In the genomic region with DNA sequence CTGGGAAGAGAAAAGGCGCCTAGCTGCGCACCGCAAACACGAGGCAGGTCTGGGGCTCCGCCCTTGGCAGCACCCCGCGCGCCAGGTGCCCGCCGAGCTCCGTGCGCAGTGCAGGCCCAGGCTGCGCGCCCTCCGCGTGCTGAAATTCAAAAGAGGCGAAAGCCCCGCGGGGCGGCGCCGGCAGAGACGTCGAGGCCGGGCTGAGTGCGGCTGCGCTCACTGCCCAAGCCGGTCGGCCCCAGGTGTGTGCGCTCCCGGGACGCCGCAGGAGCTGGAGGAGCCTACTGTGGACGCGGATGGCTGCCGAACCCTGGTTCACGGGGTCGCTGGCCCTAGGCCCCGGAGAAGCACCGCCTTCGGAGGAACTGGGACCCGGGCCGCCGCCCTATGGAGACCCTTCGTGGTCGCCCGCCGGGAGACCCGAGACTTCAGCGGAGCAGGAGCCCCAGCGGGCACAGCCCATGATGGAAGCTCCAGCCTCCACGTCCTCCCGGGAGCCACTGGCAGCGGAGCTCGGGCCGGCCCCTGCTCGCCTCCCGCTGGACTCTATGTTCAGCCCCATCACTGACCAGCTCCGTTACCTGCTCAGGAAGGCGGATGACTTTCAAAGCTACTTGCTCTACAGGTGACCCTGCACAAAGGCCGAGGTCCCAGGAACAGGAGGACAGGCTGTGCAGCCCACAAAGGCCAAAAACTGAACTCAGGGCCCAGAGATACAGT, we compare ENCODE assay signal across 8 mouse cellular contexts. TPM values are rescaled to one million over a fixed set of nuclear protein-coding genes. Genes with fewer than 3 reads are reported as not detected.
DNase-seq lines count a peak whose midpoint lies in the region; ATAC-seq and TF ChIP-seq lines count a peak whose summit lies in the region.

A gene (plus strand): TSS at position 222 of the 720 bp plus-strand sequence.

- H3K4me2 ChIP-seq in lung, embryonic 16.5 days (ENCODE audit: low read depth, low read length): peak within 1 kb of the TSS; percentile 35
- H3K4me2 ChIP-seq in limb, embryonic 13.5 days (replicated peaks): peak within 1 kb of the TSS; percentile 47
- peak within 1 kb of the TSS; percentile 17; the same call in 1 of the 2 replicates for H3K4me2 ChIP-seq in stomach, postnatal 0 days (replicated peaks; ENCODE audit: low read depth)

- no peak within 1 kb of the TSS for H3K27ac ChIP-seq in lung, embryonic 16.5 days (ENCODE audit: low read length)
- H3K27ac ChIP-seq in limb, embryonic 13.5 days: no peak within 1 kb of the TSS
- no peak within 1 kb of the TSS for H3K27ac ChIP-seq in stomach, postnatal 0 days (replicated peaks)

- H3K27me3 ChIP-seq in lung, embryonic 16.5 days (ENCODE audit: control insufficient read depth, insufficient read depth, low read depth, low read length): no peaks in the 10 kb centered on the region
- H3K27me3 ChIP-seq in limb, embryonic 13.5 days: 0 out of 2 replicates have a peak, but pooled peaks cover 12% of the 10 kb centered on the region
- H3K27me3 ChIP-seq in stomach, postnatal 0 days (ENCODE audit: control insufficient read depth, insufficient read depth, low read length): no peaks in the 10 kb centered on the region

- DNase-seq in cerebellum, postnatal 10 days: peak; percentile 27
- no peak for DNase-seq in cerebellum, postnatal 25 days
- DNase-seq in lung, adult 18-20 months: no peak
- DNase-seq in stomach, postnatal 0 days (ENCODE audit: low spot score): peak; percentile 36
- no peak for DNase-seq in right cerebral cortex, postnatal 10 days (ENCODE audit: low spot score in 2 of 2)
- DNase-seq in urinary bladder, postnatal 36 days (ENCODE audit: low spot score in 2 of 2): no peak

- H3K36me3 ChIP-seq in lung, embryonic 16.5 days (ENCODE audit: control insufficient read depth, insufficient read depth, low read length): peaks cover 13% of the 10 kb centered on the region
- H3K36me3 ChIP-seq in limb, embryonic 13.5 days: peaks cover 36% of the 10 kb centered on the region
- 0 out of 2 replicates have a peak, but pooled peaks cover 3% of the 10 kb centered on the region for H3K36me3 ChIP-seq in stomach, postnatal 0 days (ENCODE audit: control insufficient read depth, insufficient read depth, low read length)

- no peak for TF ChIP-seq CTCF in stomach, postnatal 0 days (IDR thresholded peaks at IDR 0.05; ENCODE audit: low read depth)

- TF ChIP-seq EP300 in stomach, postnatal 0 days (optimal IDR thresholded peaks at IDR 0.05): no peak

- H3K4me3 ChIP-seq in lung, embryonic 16.5 days (ENCODE audit: low read length): 0 out of 2 replicates have a peak within 1 kb of the TSS, but pooled peaks have one; percentile 2
- peak within 1 kb of the TSS; percentile 15; the same call in 1 of the 2 replicates for H3K4me3 ChIP-seq in limb, embryonic 13.5 days
- H3K4me3 ChIP-seq in stomach, postnatal 0 days (ENCODE audit: low read depth, low read length): no peak within 1 kb of the TSS

- WGBS in lung, embryonic 16.5 days: 39% methylated on average over 61 of the region's 61 CpGs
- 24% methylated on average over 61 of the region's 61 CpGs for WGBS in limb, embryonic 13.5 days
- 49% methylated on average over 53 of the region's 61 CpGs for WGBS in stomach, postnatal 0 days

- no peak for ATAC-seq in lung, embryonic 16.5 days (ENCODE audit: low read depth)
- no peak for ATAC-seq in limb, embryonic 13.5 days (ENCODE audit: low FRiP score, low read depth)
- ATAC-seq in stomach, postnatal 0 days (ENCODE audit: low FRiP score, low TSS enrichment): no peak

- H3K9ac ChIP-seq in lung, embryonic 16.5 days (ENCODE audit: low read length): peak within 1 kb of the TSS; percentile 33
- peak within 1 kb of the TSS; percentile 51 for H3K9ac ChIP-seq in limb, embryonic 13.5 days
- no peak within 1 kb of the TSS for H3K9ac ChIP-seq in stomach, postnatal 0 days (ENCODE audit: low read length)

- H3K4me1 ChIP-seq in lung, embryonic 16.5 days (replicated peaks; ENCODE audit: control insufficient read depth, insufficient read depth, low read length): peaks cover 27% of the 10 kb centered on the region
- peaks cover 53% of the 10 kb centered on the region for H3K4me1 ChIP-seq in limb, embryonic 13.5 days
- peaks cover 13% of the 10 kb centered on the region for H3K4me1 ChIP-seq in stomach, postnatal 0 days (replicated peaks; ENCODE audit: control insufficient read depth, insufficient read depth)

- H3K9me3 ChIP-seq in lung, embryonic 16.5 days (ENCODE audit: control insufficient read depth, low read length): no peaks in the 10 kb centered on the region
- H3K9me3 ChIP-seq in limb, embryonic 13.5 days: no peaks in the 10 kb centered on the region
- no peaks in the 10 kb centered on the region for H3K9me3 ChIP-seq in stomach, postnatal 0 days (ENCODE audit: control insufficient read depth, low read length)

RNA-seq across cellular contexts. Expression of the gene that starts here (rescaled TPM):
- polyA plus RNA-seq in lung, embryonic 16.5 days (2015; fragmentation: Nextera tagmentation; extraction: Ambion mirVana): 0.55 and 1.1 TPM in 2 replicates
- 1.3 and 1.4 TPM in 2 replicates for polyA plus RNA-seq in limb, embryonic 13.5 days (2015; fragmentation: Nextera tagmentation; extraction: Ambion mirVana)
- 0.36 and 0.38 TPM in 2 replicates for polyA plus RNA-seq in stomach, postnatal 0 days (2015; fragmentation: Nextera tagmentation; extraction: Ambion mirVana)

Comparison
In these comparisons a context has a peak if more than half of its experiments do, and no peak if none do; other contexts are left out.
1. DNase-seq: peak in cerebellum, postnatal 10 days (2 of 2); none in cerebellum, postnatal 25 days (0 of 2), lung, adult 18-20 months (0 of 2), right cerebral cortex, postnatal 10 days (0 of 2) and urinary bladder, postnatal 36 days (0 of 2).
2. Peak in DNase-seq and H3K4me2 ChIP-seq in stomach, postnatal 0 days; RNA of the gene not detected or under 1 TPM.
3. Peak in every context shown above with its lines, with median percentiles within 50 percentile points of each other: H3K4me2 ChIP-seq.